Mouse (Mus musculus): ENCODE measurements around the gene Ptov1. TPM values are rescaled to one million over a fixed set of nuclear protein-coding genes. Genes with fewer than 3 reads are reported as not detected.

The Ptov1 gene
- total RNA-seq (2022), result 100 to 1,000 TPM; 178 to 199 (median 189) TPM

GRCm38 (mm10) chr7:44869697-44870528, at the start of gene Ptov1:
Ptov1 (minus strand) TSS chr7:44869788.
- DNase-seq (ENCODE audit: low spot score), result peak; percentile 95

GRCm38 (mm10) chr7:44919127-44919526, 49.5 kb upstream of the Ptov1 start:
- DNase-seq (ENCODE audit: low spot score), result no peak

GRCm38 (mm10) chr7:44918219-44918618, 48.6 kb upstream of the Ptov1 start:
- no peak for DNase-seq (ENCODE audit: low spot score)

- DNase-seq (ENCODE audit: low spot score), result no peak
Measured at GRCm38 (mm10) chr7:44916881-44917280, 47.3 kb upstream of the Ptov1 start.

GRCm38 (mm10) chr7:44916191-44916590, 46.6 kb upstream of the Ptov1 start:
- no peak for DNase-seq (ENCODE audit: low spot score)

GRCm38 (mm10) chr7:44915314-44915713, 45.7 kb upstream of the Ptov1 start:
- DNase-seq (ENCODE audit: low spot score), result no peak

- DNase-seq (ENCODE audit: low spot score), result no peak
Measured at GRCm38 (mm10) chr7:44914396-44914795, 44.8 kb upstream of the Ptov1 start.

- DNase-seq (ENCODE audit: low spot score), result no peak
Measured at GRCm38 (mm10) chr7:44908706-44909476, 39.3 kb upstream of the Ptov1 start.

GRCm38 (mm10) chr7:44905430-44905829, 35.8 kb upstream of the Ptov1 start:
- DNase-seq (ENCODE audit: low spot score), result no peak

GRCm38 (mm10) chr7:44901230-44901722, 31.7 kb upstream of the Ptov1 start:
- DNase-seq (ENCODE audit: low spot score), result no peak

GRCm38 (mm10) chr7:44900632-44901031, 31.0 kb upstream of the Ptov1 start:
- DNase-seq (ENCODE audit: low spot score), result no peak

- no peak for DNase-seq (ENCODE audit: low spot score)
Measured at GRCm38 (mm10) chr7:44898607-44899006, 29.0 kb upstream of the Ptov1 start.

- DNase-seq (ENCODE audit: low spot score), result no peak
Measured at GRCm38 (mm10) chr7:44896499-44896898, 26.9 kb upstream of the Ptov1 start.

- DNase-seq (ENCODE audit: low spot score), result peak; percentile 96
Measured at GRCm38 (mm10) chr7:44895593-44896434, 26.2 kb upstream of the Ptov1 start, which contains the start of gene Fuz. Fuz (plus strand) TSS chr7:44896079.

GRCm38 (mm10) chr7:44895206-44895592, 25.6 kb upstream of the Ptov1 start:
- DNase-seq (ENCODE audit: low spot score), result no peak

GRCm38 (mm10) chr7:44894175-44894574, 24.6 kb upstream of the Ptov1 start:
- no peak for DNase-seq (ENCODE audit: low spot score)

GRCm38 (mm10) chr7:44893197-44893596, 23.6 kb upstream of the Ptov1 start:
- no peak for DNase-seq (ENCODE audit: low spot score)

- peak; percentile 91 for DNase-seq (ENCODE audit: low spot score)
Measured at GRCm38 (mm10) chr7:44892276-44892921, 22.8 kb upstream of the Ptov1 start, which contains the start of gene Med25. Med25 (minus strand) TSS chr7:44892712.

GRCm38 (mm10) chr7:44891611-44892010, 22.0 kb upstream of the Ptov1 start:
- no peak for DNase-seq (ENCODE audit: low spot score)

GRCm38 (mm10) chr7:44890737-44891136, 21.1 kb upstream of the Ptov1 start:
- DNase-seq (ENCODE audit: low spot score), result no peak

- DNase-seq (ENCODE audit: low spot score), result no peak
Measured at GRCm38 (mm10) chr7:44890180-44890579, 20.6 kb upstream of the Ptov1 start.
